Mouse (Mus musculus) stomach, embryonic 15.5 days (tissue): Measurements from ENCODE around the gene Adal. TPM values are rescaled to one million over a fixed set of nuclear protein-coding genes. Genes with fewer than 3 reads are reported as not detected.
A peak's percentile ranks its signal among the peaks of the same experiment; 100 is the strongest.
"Not testable (repeated sequence)": the region's sequence is repeated elsewhere in the genome, so short reads cannot be mapped to it uniquely, and the experiment has no call there.

Source experiments
- ATAC-seq: fragments of 200-750 bp; cut with Nextera tagmentation; 2 replicates; pipeline ENCODE4 v1.8.0; 2017; ENCODE audit warnings: low read depth, moderate number of reproducible peaks, moderate TSS enrichment; ENCODE audit not compliant: insufficient read depth, low FRiP score
- H3K27ac ChIP-seq: fragments of 300-500 bp; sonication (generic); 2 replicates; pipeline ENCODE4 v1.5.1; 2015; ENCODE audit warnings: mild to moderate bottlenecking, inconsistent platforms
- H3K27me3 ChIP-seq: fragments of 300-500 bp; sonication (generic); replicated peaks from 2 replicates; pipeline ENCODE4 v1.6.1; 2015; ENCODE audit warnings: inconsistent platforms
- H3K36me3 ChIP-seq: fragments of 300-500 bp; sonication (generic); 2 replicates; pipeline ENCODE4 v1.6.1; 2015; ENCODE audit warnings: inconsistent platforms
- H3K4me1 ChIP-seq: fragments of 300-500 bp; sonication (generic); 2 replicates; pipeline ENCODE4 v1.6.1; 2015; ENCODE audit warnings: inconsistent platforms
- H3K4me2 ChIP-seq: fragments of 300-500 bp; sonication (generic); 2 replicates; pipeline ENCODE4 v1.6.1; 2015; ENCODE audit warnings: mild to moderate bottlenecking, inconsistent platforms
- H3K4me3 ChIP-seq: fragments of 300-500 bp; sonication (generic); replicated peaks from 2 replicates; pipeline ENCODE4 v1.5.1; 2015; ENCODE audit warnings: inconsistent platforms
- H3K9ac ChIP-seq: fragments of 300-500 bp; sonication (generic); 2 replicates; pipeline ENCODE4 v1.6.1; 2015; ENCODE audit warnings: inconsistent platforms
- H3K9me3 ChIP-seq: fragments of 300-500 bp; sonication (generic); 2 replicates; pipeline ENCODE4 v1.6.1; 2016; ENCODE audit warnings: inconsistent platforms
- WGBS: fragments of 180-500 bp; shearing (Covaris S2); methylation state at CpG from one replicate; pipeline ENCODE4 v1.1.7; 2015; 5-methylcytosine and 5-hydroxymethylcytosine counted together
- polyA plus RNA-seq: library from polyadenylated mRNA; unstranded; fragments of >200 nt; fragmentation: Nextera tagmentation; extraction: Ambion mirVana; gene quantifications from 2 replicates; pipeline ENCODE4 v1.2.1, GENCODE M21; 2015

Gene Adal
- 19.1 and 19.5 TPM in 2 replicates for polyA plus RNA-seq

DNA sequence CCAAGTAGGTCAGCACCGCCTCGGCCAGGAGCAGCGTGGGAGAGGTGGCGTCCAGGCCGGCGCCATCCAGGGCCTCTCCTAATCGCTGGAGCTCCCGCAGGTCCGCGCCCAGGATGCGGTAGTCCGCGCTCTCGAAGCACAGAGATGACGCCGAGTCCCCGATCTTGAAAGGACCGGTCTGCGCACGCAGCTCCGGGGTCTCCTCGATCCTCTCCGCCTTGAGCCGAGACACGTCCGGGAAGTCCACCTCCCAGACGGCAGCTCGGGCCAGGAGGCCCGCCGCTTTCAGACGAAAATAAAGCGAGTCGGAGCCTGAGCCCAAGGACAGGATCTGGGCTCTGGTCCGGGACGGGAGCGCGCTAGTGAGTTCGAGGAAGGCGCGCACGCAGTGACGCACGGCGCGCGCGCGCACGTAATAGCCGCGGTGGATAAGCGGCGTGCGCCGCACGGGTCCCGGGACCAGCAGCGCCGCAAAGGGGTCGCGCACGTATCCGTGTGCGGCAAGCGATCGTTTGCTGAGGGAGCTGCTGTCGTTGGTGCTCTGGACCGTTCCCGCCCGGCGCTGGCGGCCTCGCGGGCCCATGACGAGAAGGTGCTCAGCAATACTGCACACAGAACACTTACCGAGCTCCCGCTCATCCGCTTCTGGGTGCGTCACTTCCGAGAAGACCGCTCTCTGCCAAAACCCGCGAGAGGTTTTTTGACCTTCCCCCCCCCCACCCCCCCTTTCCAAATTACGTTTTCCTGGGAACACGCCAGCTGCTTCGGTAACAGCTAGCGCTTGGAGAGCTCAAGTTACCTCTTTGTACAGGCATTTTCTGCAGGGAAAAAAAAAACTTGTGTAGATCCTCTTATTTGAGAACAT is at the start of gene Adal, which contains the start of gene Lcmt2:
Adal (plus strand) TSS at position 411 of the 865 bp plus-strand sequence.
Lcmt2 (minus strand) TSS at position 636 of the 865 bp plus-strand sequence.
- H3K27ac ChIP-seq = peak within 1 kb of the TSS; percentile 98
- under 1% methylated on average over 87 of the region's 87 CpGs for WGBS
- peaks cover 14% of the 10 kb centered on the region for H3K4me1 ChIP-seq
- peak within 1 kb of the TSS; percentile 67 for H3K4me3 ChIP-seq
- ATAC-seq = peak; percentile 94
- H3K36me3 ChIP-seq = peaks cover 21% of the 10 kb centered on the region; the same call in 1 of the 2 replicates
- no peaks in the 10 kb centered on the region for H3K27me3 ChIP-seq
- peak within 1 kb of the TSS; percentile 79 for H3K4me2 ChIP-seq
- H3K9me3 ChIP-seq = no peaks in the 10 kb centered on the region
- peak within 1 kb of the TSS; percentile 60 for H3K9ac ChIP-seq

DNA sequence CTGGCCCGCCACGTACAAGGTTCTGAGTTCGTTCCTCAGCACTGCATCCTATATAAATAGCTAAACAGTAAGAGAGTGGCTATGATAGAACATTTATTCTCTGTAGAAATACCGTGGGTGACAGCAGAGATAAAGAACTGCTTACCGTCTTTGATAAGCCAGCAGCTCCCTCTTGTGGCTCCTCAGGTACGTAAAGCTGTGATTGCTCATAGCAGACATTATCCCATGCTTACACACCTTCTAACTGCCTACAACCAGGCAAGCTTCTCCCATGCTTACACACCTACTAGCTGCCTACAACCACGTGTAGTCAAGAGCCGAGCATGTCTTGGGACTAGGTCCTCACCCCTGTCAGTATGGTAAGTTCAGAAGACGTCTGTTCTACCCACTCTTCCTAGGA is 38.2 kb upstream of the Adal start:
- H3K27ac ChIP-seq = no peak overlapping the region
- ATAC-seq = no peak

DNA sequence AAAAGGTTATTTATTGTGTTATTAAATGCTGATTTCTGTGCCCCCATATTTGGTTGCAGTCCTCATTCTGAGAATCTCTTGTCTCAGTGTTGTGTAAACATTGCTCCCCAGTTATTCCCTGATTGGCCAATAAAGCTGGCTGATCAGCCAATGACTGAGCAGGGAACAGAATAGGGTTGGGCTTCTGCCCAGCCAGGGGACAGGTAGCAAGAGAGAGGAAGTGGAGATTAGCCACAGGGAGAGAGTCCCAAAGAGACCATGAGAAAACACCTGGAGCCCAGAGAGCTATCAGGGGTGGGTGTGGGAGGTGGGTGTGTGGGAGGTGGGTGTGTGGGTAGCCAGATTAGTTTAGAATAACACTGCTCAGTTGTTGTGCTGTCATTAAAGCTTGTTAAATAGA is 34.3 kb upstream of the Adal start:
- Histone ChIP-seq H3K4me3 (no peak overlapping the region), H3K4me1 (no peaks in the 10 kb centered on the region), H3K36me3 (no peaks in the 10 kb centered on the region), H3K27ac (no peak overlapping the region), H3K4me2 (no peak overlapping the region), H3K9me3 (no peaks in the 10 kb centered on the region), H3K27me3 (no peaks in the 10 kb centered on the region), H3K9ac (no peak overlapping the region)
- ATAC-seq = peak; percentile 35; the same call in 1 of the 2 replicates

More for the DNA sequence above, 38.2 kb upstream of the Adal start:
- no peaks in the 10 kb centered on the region for H3K36me3 ChIP-seq
- H3K9ac ChIP-seq = no peak overlapping the region
- no peaks in the 10 kb centered on the region for H3K9me3 ChIP-seq
- H3K4me1 ChIP-seq = no peaks in the 10 kb centered on the region
- no peak overlapping the region for H3K4me2 ChIP-seq
- H3K4me3 ChIP-seq = no peak overlapping the region
- no peaks in the 10 kb centered on the region for H3K27me3 ChIP-seq
- 17% methylated on average over 9 of the region's 9 CpGs for WGBS

DNA sequence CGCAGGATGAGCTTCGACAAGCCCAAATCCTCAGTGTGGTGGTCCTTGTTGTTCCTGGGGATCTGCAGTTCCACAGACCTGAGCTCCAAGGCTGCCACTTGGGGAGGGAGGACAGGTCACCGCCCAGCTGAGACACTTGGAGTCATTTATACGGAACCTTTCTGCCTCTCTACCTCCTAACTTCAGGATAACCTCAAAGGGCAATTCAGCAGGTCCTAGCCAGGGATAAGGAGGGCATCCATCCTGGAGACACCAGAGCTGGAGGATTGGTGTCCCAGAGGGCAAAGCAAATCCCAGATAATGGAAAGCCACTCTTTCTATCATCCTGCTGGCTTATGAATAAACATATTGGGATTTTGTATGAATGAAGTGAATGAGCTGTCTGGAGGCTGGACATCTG is 30.5 kb upstream of the Adal start, which contains the start of gene Tgm7:
Tgm7 (minus strand) TSS at position 101 of the 400 bp plus-strand sequence.
- H3K9me3 ChIP-seq = no peaks in the 10 kb centered on the region
- H3K27ac ChIP-seq = no peak within 1 kb of the TSS
- H3K27me3 ChIP-seq = no peaks in the 10 kb centered on the region
- H3K36me3 ChIP-seq = no peaks in the 10 kb centered on the region
- H3K4me3 ChIP-seq = no peak within 1 kb of the TSS
- no peak for ATAC-seq
- no peak within 1 kb of the TSS for H3K4me2 ChIP-seq
- H3K9ac ChIP-seq = no peak within 1 kb of the TSS
- 93% methylated on average over 4 of the region's 4 CpGs for WGBS
- no peaks in the 10 kb centered on the region for H3K4me1 ChIP-seq

DNA sequence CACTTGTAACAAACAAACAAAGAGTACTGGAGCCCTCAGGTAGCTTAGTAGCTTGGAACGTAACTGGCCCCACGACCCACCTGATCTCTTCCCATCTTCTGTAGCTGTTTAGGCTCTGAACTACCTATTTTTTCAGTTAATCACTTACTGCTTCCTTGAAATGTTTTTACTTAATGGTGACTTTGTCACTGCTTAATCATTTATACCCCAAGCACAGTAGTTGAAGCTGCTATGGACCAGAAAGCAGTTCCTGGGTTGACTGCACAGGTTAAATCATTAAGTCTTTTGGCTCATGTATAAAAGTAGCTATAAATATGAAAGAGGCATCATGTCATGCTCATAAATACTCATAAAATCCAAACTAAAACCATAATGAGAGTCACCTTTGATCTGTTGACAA is 24.8 kb upstream of the Adal start:
- no peaks in the 10 kb centered on the region for H3K4me1 ChIP-seq
- no peaks in the 10 kb centered on the region for H3K27me3 ChIP-seq
- no peaks in the 10 kb centered on the region for H3K9me3 ChIP-seq
- H3K27ac ChIP-seq = no peak overlapping the region
- no peak overlapping the region for H3K4me2 ChIP-seq
- WGBS = 83% methylated on average over 2 of the region's 2 CpGs
- no peak for ATAC-seq
- H3K4me3 ChIP-seq = no peak overlapping the region
- H3K9ac ChIP-seq = no peak overlapping the region
- no peaks in the 10 kb centered on the region for H3K36me3 ChIP-seq

DNA sequence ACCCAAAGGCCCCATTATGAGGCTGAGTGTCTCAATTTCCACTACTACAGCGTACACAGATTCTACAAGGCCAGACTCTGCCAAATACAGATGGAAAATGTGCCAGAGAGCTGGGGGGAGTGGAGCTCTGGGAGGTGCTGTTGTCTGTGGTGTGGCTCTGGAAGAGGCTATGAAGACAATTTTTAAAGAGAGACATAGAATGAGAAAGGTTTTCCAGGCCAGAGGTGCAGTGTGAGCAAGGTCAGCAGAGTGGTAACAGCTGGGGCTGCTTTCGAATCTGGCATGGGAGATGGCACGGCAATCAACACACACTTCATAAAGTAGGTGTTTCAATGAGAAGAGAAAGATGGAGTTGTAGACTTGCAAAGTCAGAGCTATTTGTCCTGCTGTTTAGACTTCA is 21.0 kb upstream of the Adal start:
- Histone ChIP-seq H3K4me2 (no peak overlapping the region), H3K27me3 (no peaks in the 10 kb centered on the region), H3K9me3 (no peaks in the 10 kb centered on the region), H3K4me3 (no peak overlapping the region), H3K36me3 (no peaks in the 10 kb centered on the region), H3K9ac (no peak overlapping the region), H3K4me1 (no peaks in the 10 kb centered on the region), H3K27ac (no peak overlapping the region)
- ATAC-seq = no peak
- WGBS = 75% methylated on average over 3 of the region's 3 CpGs

DNA sequence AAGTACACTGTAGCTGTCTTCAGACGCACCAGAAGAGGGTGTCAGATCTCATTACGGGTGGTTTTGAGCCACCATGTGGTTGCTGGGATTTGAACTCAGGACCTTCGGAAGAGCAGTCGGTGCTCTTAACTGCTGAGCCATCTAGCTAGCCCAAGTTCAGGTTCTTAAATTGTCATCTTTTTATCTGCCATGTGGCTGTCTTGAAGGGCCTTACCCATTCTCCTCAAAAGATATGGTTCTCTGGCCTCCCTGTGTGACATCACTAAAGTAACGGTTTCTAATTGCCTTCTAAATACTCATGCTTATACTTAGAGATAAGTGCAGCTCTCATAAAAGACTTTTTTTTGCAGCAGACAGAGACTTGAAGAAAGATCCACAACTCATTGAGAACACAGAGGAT is 13.9 kb upstream of the Adal start:
- ATAC-seq, H3K4me2 ChIP-seq, H3K27me3 ChIP-seq, H3K4me1 ChIP-seq, H3K36me3 ChIP-seq, H3K27ac ChIP-seq, H3K4me3 ChIP-seq, H3K9me3 ChIP-seq, H3K9ac ChIP-seq: not testable (repeated sequence)
- 92% methylated on average over 5 of the region's 5 CpGs for whole genome bisulfite sequencing

DNA sequence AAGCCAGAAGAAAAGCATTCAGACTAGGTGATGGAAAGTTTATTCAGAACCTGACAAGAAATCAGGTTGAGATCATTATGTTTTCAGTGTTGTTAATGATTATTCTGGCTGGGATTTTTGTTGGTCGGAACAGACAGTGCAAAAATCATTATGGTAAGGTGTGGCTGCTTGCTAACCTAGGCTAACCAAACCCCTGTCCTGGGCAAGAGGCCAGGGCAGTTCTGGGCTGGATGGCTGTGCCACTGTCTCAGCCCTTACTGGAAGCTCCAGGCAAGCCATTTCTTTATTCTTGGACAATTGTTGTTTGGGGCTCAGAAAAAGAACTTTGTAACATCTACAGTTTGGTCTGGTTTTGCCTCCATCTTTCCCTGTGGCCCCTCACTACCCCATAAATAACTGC is 12.7 kb upstream of the Adal start:
- no peak overlapping the region for H3K9ac ChIP-seq
- no peak overlapping the region for H3K4me2 ChIP-seq
- no peaks in the 10 kb centered on the region for H3K4me1 ChIP-seq
- WGBS = 82% methylated on average over 1 of the region's 1 CpGs
- H3K36me3 ChIP-seq = no peaks in the 10 kb centered on the region
- no peak overlapping the region for H3K4me3 ChIP-seq
- H3K9me3 ChIP-seq = no peaks in the 10 kb centered on the region
- H3K27me3 ChIP-seq = no peaks in the 10 kb centered on the region
- ATAC-seq = no peak
- no peak overlapping the region for H3K27ac ChIP-seq

DNA sequence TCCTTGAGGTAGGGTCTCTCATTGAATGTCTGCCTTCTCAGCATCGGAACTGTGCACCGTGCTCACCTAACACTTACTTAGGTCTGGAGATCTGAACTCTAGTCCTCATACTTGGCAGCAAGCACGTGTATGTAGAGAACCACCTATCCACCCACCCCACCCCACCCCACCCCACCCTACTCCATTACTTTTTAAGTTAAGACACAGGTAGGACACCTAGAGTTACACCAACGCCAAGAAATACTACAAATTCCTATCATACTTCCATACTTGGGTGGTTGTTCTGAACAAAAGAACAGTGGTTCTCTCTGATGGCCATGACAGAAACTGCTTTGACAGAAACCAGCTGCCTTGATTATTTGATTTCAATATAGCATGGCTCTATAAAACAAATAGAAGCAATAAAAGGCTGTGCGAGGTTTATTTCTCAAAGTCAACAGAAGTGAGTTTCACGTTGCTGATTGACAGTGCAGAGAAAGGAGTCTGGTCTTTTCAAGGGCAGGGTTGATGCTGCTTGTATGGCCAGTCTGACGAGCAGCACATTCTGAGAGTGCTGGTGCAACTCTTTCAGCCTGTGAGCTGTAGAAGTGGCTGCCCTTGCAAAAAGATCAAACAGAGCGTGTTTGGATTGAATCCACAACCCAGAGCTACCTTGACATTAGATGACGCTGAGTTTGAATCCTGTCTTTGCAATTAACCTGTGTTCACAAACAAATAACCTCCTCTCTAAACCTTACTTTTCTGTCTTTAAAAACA is 11.2 kb upstream of the Adal start:
- Histone ChIP-seq H3K27me3 (no peaks in the 10 kb centered on the region), H3K4me1 (no peaks in the 10 kb centered on the region), H3K4me2 (no peak overlapping the region), H3K4me3 (no peak overlapping the region), H3K9ac (no peak overlapping the region), H3K9me3 (no peaks in the 10 kb centered on the region), H3K27ac (no peak overlapping the region), H3K36me3 (no peaks in the 10 kb centered on the region)
- no peak for ATAC-seq
- 61% methylated on average over 9 of the region's 9 CpGs for WGBS

DNA sequence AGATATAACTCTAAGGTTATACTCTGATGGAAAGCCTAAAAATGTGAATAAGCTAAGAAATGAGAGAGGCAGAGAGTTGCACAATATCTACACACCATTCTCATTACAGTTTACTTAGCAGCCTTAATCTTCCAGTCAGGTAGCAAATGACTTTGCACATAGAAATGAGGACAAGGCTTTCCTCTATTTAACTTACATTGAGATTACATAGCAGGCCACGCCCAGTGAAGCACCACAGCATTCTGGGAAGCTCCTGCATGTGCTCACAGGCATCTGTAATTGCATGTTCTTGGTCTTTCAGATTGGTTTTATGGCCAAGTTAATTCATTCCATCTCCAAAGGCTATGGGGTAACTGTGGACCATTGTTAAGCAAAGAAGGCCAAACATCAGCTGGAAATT is 7.4 kb upstream of the Adal start:
- Histone ChIP-seq H3K4me1 (no peaks in the 10 kb centered on the region), H3K36me3 (0 out of 2 replicates have a peak, but pooled peaks cover 2% of the 10 kb centered on the region), H3K9ac (no peak overlapping the region), H3K4me2 (no peak overlapping the region), H3K9me3 (no peaks in the 10 kb centered on the region), H3K27ac (no peak overlapping the region), H3K4me3 (no peak overlapping the region), H3K27me3 (no peaks in the 10 kb centered on the region)
- 63% methylated on average over 1 of the region's 1 CpGs for WGBS
- no peak for ATAC-seq

DNA sequence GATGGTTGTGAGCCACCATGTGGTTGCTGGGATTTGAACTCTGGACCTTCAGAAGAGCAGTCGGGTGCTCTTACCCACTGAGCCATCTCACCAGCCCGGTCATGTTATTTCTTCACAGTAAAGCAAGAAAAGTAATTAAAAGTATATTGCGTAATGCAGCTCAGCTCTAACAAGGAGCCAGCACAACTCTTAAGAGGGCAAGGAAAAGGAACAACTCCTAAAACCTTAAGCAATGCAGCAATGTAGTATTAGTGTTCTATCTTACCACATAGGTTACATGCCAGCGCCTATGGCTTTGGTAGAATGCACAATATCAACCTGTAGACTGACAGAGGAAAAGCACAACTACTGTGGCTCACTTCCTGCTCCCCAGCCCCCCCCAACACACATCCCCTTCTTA is 2.9 kb upstream of the Adal start:
- H3K27ac ChIP-seq = no peak overlapping the region
- H3K9me3 ChIP-seq = no peaks in the 10 kb centered on the region
- no peak overlapping the region for H3K4me2 ChIP-seq
- no peak overlapping the region for H3K9ac ChIP-seq
- peaks cover 14% of the 10 kb centered on the region for H3K4me1 ChIP-seq
- H3K4me3 ChIP-seq = no peak overlapping the region
- 96% methylated on average over 4 of the region's 4 CpGs for WGBS
- no peaks in the 10 kb centered on the region for H3K27me3 ChIP-seq
- ATAC-seq = no peak
- 0 out of 2 replicates have a peak, but pooled peaks cover 10% of the 10 kb centered on the region for H3K36me3 ChIP-seq
